Mouse (Mus musculus): Measurements from ENCODE around the gene Ccpg1.

DNA sequence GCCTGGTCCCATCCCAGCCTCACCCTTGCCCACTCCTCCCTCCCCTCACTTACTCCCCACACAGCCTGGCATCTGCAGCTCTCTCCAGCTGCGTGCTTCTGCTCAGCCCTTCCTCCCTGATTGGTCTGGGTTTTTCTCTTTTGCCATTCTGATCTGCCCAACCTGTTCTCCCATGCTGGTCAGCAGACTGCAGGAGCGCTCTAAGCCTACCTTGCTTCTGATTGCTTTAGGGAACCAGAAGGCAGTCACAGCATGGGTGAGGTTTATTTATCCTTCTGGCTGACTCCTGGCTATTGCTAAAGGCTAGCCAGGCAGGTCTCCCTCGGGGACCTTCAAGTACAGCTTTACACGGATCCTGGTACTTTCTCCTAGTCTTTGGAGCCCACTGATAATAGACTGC, 46.2 kb downstream of the Ccpg1 start:
- TF ChIP-seq TAL1 (IDR thresholded peaks at IDR 0.05; ENCODE audit: low read length): no peak
- TF ChIP-seq GATA1 (IDR thresholded peaks at IDR 0.05; ENCODE audit: low read length): no peak
